Mouse (Mus musculus): ENCODE measurements around the gene Zfand4. TPM values are rescaled to one million over a fixed set of nuclear protein-coding genes. Genes with fewer than 3 reads are reported as not detected.
"Not testable (repeated sequence)": the region's sequence is repeated elsewhere in the genome, so short reads cannot be mapped to it uniquely, and the experiment has no call there.

The Zfand4 gene
- polyA plus RNA-seq, 1 experiment from 2014 or later: 6.9 TPM

GRCm38 (mm10) chr6:116331396-116331795 is 67.4 kb downstream of the Zfand4 start:
- Histone ChIP-seq H3K4me2 (replicated peaks) (no peak overlapping the region), H3K36me3 (no peaks in the 10 kb centered on the region), H3K27ac (no peak overlapping the region), H3K4me1 (no peaks in the 10 kb centered on the region), H3K9me3 (no peaks in the 10 kb centered on the region), H3K27me3 (peaks cover 2% of the 10 kb centered on the region; the same call in 1 of the 2 replicates), H3K4me3 (no peak overlapping the region), H3K9ac (no peak overlapping the region)
- no peak for ATAC-seq (ENCODE audit: low FRiP score, low read depth)
- WGBS: 91% methylated on average over 2 of the region's 2 CpGs

- Histone ChIP-seq H3K4me3 (peak overlapping the region; percentile 95), H3K4me2 (replicated peaks) (peak overlapping the region; percentile 70), H3K36me3 (peaks cover 7% of the 10 kb centered on the region), H3K9ac (peak overlapping the region; percentile 82; the same call in 1 of the 2 replicates), H3K27ac (no peak overlapping the region), H3K9me3 (peaks cover 4% of the 10 kb centered on the region; the same call in 1 of the 2 replicates), H3K4me1 (peaks cover 4% of the 10 kb centered on the region), H3K27me3 (peaks cover 10% of the 10 kb centered on the region; the same call in 1 of the 2 replicates)
- 3% methylated on average over 7 of the region's 7 CpGs for WGBS
- ATAC-seq (ENCODE audit: low FRiP score, low read depth): no peak
Measured at GRCm38 (mm10) chr6:116337466-116337834, 73.4 kb downstream of the Zfand4 start.

- ATAC-seq (ENCODE audit: low FRiP score, low read depth): peak; percentile 97
- Histone ChIP-seq H3K9me3 (peaks cover 4% of the 10 kb centered on the region; the same call in 1 of the 2 replicates), H3K27ac (no peak within 1 kb of the TSS), H3K4me2 (replicated peaks) (peak within 1 kb of the TSS; percentile 70), H3K9ac (peak within 1 kb of the TSS; percentile 82), H3K4me1 (peaks cover 4% of the 10 kb centered on the region), H3K27me3 (peaks cover 10% of the 10 kb centered on the region; the same call in 1 of the 2 replicates), H3K36me3 (peaks cover 7% of the 10 kb centered on the region), H3K4me3 (peak within 1 kb of the TSS; percentile 95)
- WGBS: under 1% methylated on average over 72 of the region's 75 CpGs
Measured at GRCm38 (mm10) chr6:116337835-116338501, 73.9 kb downstream of the Zfand4 start, which contains the start of gene March8. TSS of gene March8 (plus strand) at chr6:116338024.

GRCm38 (mm10) chr6:116338520-116338919 is 74.5 kb downstream of the Zfand4 start:
- 7% methylated on average over 8 of the region's 8 CpGs for WGBS
- Histone ChIP-seq H3K9ac (peak overlapping the region; percentile 82; the same call in 1 of the 2 replicates), H3K9me3 (peaks cover 4% of the 10 kb centered on the region; the same call in 1 of the 2 replicates), H3K27ac (no peak overlapping the region), H3K4me3 (peak overlapping the region; percentile 95), H3K4me1 (peaks cover 4% of the 10 kb centered on the region), H3K27me3 (peaks cover 10% of the 10 kb centered on the region; the same call in 1 of the 2 replicates), H3K4me2 (replicated peaks) (peak overlapping the region; percentile 70), H3K36me3 (peaks cover 7% of the 10 kb centered on the region)
- ATAC-seq (ENCODE audit: low FRiP score, low read depth): no peak

DNA sequence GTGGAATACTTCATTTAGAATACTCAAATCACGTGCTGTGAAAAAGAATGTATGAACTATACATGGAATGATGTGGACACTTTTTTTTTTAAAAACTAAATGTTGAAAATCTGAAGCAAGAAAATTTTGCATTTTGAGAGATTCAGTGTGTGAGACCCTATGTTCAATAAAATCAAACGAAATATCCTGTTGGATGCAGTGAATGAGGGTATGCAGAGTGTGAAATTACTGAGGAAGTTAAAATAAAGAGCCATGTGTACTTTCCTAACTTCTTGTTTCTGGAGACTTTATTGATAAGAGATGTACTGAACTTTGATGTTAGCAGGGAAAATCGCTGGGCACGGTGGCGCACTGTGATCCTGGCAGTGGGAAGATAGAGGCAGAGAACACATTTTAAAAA is 75.1 kb downstream of the Zfand4 start:
- H3K27ac ChIP-seq: no peak overlapping the region
- peaks cover 10% of the 10 kb centered on the region; the same call in 1 of the 2 replicates for H3K27me3 ChIP-seq
- H3K4me2 ChIP-seq (replicated peaks): peak overlapping the region; percentile 70
- H3K36me3 ChIP-seq: peaks cover 7% of the 10 kb centered on the region
- no peak for ATAC-seq (ENCODE audit: low FRiP score, low read depth)
- H3K4me3 ChIP-seq: no peak overlapping the region
- H3K4me1 ChIP-seq: peaks cover 4% of the 10 kb centered on the region
- peaks cover 4% of the 10 kb centered on the region; the same call in 1 of the 2 replicates for H3K9me3 ChIP-seq
- H3K9ac ChIP-seq: no peak overlapping the region
- WGBS: 85% methylated on average over 5 of the region's 5 CpGs

DNA sequence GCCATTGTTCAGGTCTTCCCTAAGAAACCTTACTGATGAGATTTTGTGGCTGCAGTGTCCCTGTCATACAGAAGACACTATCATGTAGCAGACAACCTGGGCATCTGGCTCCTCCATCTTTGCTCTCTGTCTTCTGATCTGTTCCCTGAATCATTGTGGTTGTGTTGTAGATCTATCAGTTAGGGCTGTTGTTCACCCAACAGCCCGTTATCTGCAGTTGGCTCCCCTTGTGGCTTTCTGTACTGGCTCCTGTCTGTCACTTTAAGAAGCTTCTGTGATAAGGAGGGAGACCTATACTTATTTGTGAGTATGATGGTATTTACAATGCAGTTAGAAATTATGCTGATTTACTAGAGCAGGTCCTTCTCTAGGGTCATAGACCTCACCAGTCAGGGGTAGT is 76.5 kb downstream of the Zfand4 start:
- Histone ChIP-seq H3K27me3 (peaks cover 10% of the 10 kb centered on the region; the same call in 1 of the 2 replicates), H3K36me3 (peaks cover 7% of the 10 kb centered on the region), H3K27ac (no peak overlapping the region), H3K9me3 (peaks cover 4% of the 10 kb centered on the region; the same call in 1 of the 2 replicates), H3K4me1 (peaks cover 4% of the 10 kb centered on the region), H3K4me3 (no peak overlapping the region), H3K4me2 (replicated peaks) (no peak overlapping the region), H3K9ac (no peak overlapping the region)
- 84% methylated on average over 1 of the region's 1 CpGs for WGBS
- no peak for ATAC-seq (ENCODE audit: low FRiP score, low read depth)

- Histone ChIP-seq H3K36me3 (no peaks in the 10 kb centered on the region), H3K27ac (no peak overlapping the region), H3K4me3 (no peak overlapping the region), H3K9me3 (no peaks in the 10 kb centered on the region), H3K4me1 (no peaks in the 10 kb centered on the region), H3K9ac (no peak overlapping the region), H3K4me2 (replicated peaks) (no peak overlapping the region), H3K27me3 (no peaks in the 10 kb centered on the region)
- no peak for ATAC-seq (ENCODE audit: low FRiP score, low read depth)
- 84% methylated on average over 2 of the region's 2 CpGs for WGBS
Measured at GRCm38 (mm10) chr6:116347953-116348352, 83.9 kb downstream of the Zfand4 start.

GRCm38 (mm10) chr6:116349997-116350396 is 86.0 kb downstream of the Zfand4 start:
- Histone ChIP-seq H3K27me3 (no peaks in the 10 kb centered on the region), H3K9me3 (no peaks in the 10 kb centered on the region), H3K27ac (no peak overlapping the region), H3K36me3 (no peaks in the 10 kb centered on the region), H3K9ac (no peak overlapping the region), H3K4me3 (no peak overlapping the region), H3K4me1 (no peaks in the 10 kb centered on the region), H3K4me2 (replicated peaks) (no peak overlapping the region)
- 78% methylated on average over 3 of the region's 3 CpGs for WGBS
- no peak for ATAC-seq (ENCODE audit: low FRiP score, low read depth)

DNA sequence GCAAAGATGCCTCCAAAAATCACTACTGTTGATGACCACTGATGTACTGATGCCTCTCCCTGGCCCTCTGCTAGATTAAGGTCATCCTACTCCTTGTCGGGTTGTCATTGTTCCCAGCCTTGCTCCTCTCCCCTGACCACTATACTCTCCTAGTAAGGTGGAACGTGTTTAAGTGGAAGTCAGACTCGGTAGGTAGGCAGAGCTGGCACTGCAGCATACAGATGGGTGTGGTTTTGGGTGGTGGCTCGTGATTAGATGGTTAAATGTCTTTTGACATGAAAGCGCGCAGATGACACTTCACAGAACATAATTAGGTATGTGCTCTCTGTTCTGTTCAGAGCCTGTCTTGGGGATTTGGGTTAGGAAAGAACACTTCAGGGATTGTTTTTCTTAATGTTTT is 86.6 kb downstream of the Zfand4 start:
- H3K4me2 ChIP-seq (replicated peaks): no peak overlapping the region
- no peaks in the 10 kb centered on the region for H3K4me1 ChIP-seq
- H3K9me3 ChIP-seq: no peaks in the 10 kb centered on the region
- no peaks in the 10 kb centered on the region for H3K27me3 ChIP-seq
- H3K9ac ChIP-seq: no peak overlapping the region
- H3K36me3 ChIP-seq: no peaks in the 10 kb centered on the region
- no peak overlapping the region for H3K4me3 ChIP-seq
- ATAC-seq (ENCODE audit: low FRiP score, low read depth): no peak
- H3K27ac ChIP-seq: no peak overlapping the region
- 78% methylated on average over 6 of the region's 6 CpGs for WGBS

DNA sequence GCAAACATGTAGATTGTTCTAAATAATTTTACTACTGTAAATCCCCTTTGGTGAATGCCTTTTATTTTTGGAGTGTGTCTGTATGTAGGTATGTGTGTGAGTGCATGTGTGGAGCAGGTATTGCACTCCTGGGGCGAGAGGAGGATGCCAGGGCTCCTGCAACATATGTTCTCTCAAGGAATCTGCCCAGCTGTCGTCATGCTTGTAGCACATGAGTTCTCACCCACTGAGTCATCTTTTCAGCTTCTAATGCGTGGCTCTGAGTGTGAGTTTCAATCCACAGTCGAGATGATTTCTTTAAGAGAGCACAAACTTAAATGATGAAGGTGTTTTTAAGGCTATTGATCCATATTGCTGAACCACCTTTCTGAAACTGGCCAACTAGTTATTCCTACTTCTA is 87.5 kb downstream of the Zfand4 start:
- no peak overlapping the region for H3K4me2 ChIP-seq (replicated peaks)
- H3K27ac ChIP-seq: no peak overlapping the region
- H3K36me3 ChIP-seq: no peaks in the 10 kb centered on the region
- no peak for ATAC-seq (ENCODE audit: low FRiP score, low read depth)
- H3K4me1 ChIP-seq: 0 out of 2 replicates have a peak, but pooled peaks cover 2% of the 10 kb centered on the region
- no peaks in the 10 kb centered on the region for H3K9me3 ChIP-seq
- 82% methylated on average over 4 of the region's 4 CpGs for WGBS
- no peak overlapping the region for H3K9ac ChIP-seq
- no peak overlapping the region for H3K4me3 ChIP-seq
- H3K27me3 ChIP-seq: no peaks in the 10 kb centered on the region

DNA sequence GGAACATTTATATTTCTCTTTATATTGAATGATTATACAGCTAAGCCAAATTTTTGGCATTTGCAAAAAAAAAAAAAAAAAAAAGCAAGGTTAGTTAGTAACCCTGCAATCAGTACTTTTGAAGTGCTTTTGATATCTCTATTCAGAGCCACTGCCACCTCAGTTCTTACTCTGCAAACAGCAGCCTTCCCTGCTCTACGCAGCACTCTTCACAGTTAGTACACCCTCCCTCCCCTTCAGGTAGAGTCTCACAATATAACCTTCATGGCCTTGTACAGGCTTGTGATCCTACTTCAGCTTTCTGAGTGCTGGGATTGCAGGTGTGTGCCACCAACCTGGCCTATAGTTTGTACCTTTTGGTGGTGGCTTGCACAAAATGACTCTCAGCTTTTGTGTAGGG is 89.4 kb downstream of the Zfand4 start:
- Histone ChIP-seq H3K9ac (no peak overlapping the region), H3K27ac (no peak overlapping the region), H3K4me2 (replicated peaks) (no peak overlapping the region), H3K4me1 (0 out of 2 replicates have a peak, but pooled peaks cover 5% of the 10 kb centered on the region), H3K27me3 (no peaks in the 10 kb centered on the region), H3K9me3 (no peaks in the 10 kb centered on the region), H3K4me3 (no peak overlapping the region), H3K36me3 (no peaks in the 10 kb centered on the region)
- no peak for ATAC-seq (ENCODE audit: low FRiP score, low read depth)
- WGBS: 83% methylated on average over 1 of the region's 1 CpGs

DNA sequence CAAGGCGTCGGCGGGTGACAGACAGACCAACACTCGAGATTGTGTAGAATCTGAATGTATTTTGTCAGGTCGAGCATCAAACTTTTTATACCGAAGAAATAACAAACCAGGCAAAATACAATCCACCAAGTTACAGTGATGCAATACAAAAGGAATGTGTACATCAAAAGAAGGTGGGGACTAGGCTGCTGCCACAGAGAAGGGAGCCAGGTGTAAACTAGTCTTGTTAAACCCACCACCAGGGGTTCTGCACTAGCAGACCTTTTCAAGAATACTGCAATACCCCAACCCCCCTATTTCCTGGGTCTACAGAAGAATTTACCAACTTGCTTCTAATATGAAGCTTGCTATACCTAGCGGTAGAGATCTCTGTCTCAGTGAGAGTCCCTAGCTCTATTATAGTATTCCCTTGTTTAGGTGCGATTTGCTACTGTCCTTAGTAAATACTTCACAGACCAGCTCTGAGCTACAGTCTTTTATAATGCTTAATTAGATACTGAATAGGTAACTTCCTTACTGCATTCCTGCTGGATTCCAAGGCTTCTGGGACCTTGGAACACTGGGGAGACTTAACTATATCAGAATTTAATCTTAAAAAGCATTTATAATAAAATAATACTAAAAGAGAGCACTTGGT is 92.4 kb downstream of the Zfand4 start:
- not testable (repeated sequence) for H3K27me3 ChIP-seq; H3K9me3 ChIP-seq; H3K4me2 ChIP-seq (replicated peaks); H3K4me3 ChIP-seq; H3K36me3 ChIP-seq; ATAC-seq (ENCODE audit: low FRiP score, low read depth); H3K4me1 ChIP-seq; H3K9ac ChIP-seq; H3K27ac ChIP-seq
- WGBS: 68% methylated on average over 8 of the region's 8 CpGs
